Mouse (Mus musculus): ENCODE data around the gene Pik3r3. TPM values are rescaled to one million over a fixed set of nuclear protein-coding genes. Genes with fewer than 3 reads are reported as not detected.
A peak's percentile ranks its signal among the peaks of the same experiment; 100 is the strongest.

The Pik3r3 gene
- total and polyA plus RNA-seq, 3 experiments, result 9.3 to 11.6 (median 10.1) TPM

DNA sequence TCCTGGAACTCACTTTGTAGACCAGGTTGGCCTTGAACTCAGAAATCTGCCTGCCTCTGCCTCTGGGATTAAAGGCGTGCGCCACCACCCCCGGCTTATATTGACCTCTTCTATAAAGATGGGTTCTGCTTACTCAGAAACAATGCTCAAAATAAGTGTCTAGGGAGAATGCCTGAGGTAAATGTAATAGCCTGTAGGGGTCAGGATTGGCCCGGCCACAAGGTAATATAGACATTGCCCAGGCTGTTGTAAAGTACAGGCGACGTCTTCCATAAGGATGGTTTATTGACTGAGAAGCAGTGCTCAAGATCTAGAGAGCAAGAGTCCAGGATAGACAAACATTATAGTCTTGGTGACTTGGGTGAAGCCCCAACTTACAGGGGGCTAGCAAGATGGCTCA is 46.8 kb downstream of the Pik3r3 start:
- Histone ChIP-seq H3K36me3 (ENCODE audit: control insufficient read depth, insufficient read depth, low read length) (no peaks in the 10 kb centered on the region), H3K27me3 (ENCODE audit: control insufficient read depth, insufficient read depth, low read length) (no peaks in the 10 kb centered on the region), H3K4me3 (no peak overlapping the region), H3K4me1 (ENCODE audit: control insufficient read depth, insufficient read depth, low read length) (no peaks in the 10 kb centered on the region), H3K27ac (no peak overlapping the region), H3K79me2 (replicated peaks; ENCODE audit: control insufficient read depth, insufficient read depth, low read length) (no peaks in the 10 kb centered on the region), H3K9ac (ENCODE audit: low read depth, low read length) (no peak overlapping the region)
- 95% methylated on average over 6 of the region's 6 CpGs for WGBS
- intact Hi-C loops (cut with DNase I), result no loop called here
- TF ChIP-seq CTCF (IDR thresholded peaks at IDR 0.05), result no peak
- TF ChIP-seq POLR2A (IDR thresholded peaks at IDR 0.05; ENCODE audit: insufficient read depth, low read depth, low read length), result no peak
- no peak for TF ChIP-seq EP300 (IDR thresholded peaks at IDR 0.05; ENCODE audit: insufficient read depth, low read depth, low read length)
- no peak for DNase-seq

DNA sequence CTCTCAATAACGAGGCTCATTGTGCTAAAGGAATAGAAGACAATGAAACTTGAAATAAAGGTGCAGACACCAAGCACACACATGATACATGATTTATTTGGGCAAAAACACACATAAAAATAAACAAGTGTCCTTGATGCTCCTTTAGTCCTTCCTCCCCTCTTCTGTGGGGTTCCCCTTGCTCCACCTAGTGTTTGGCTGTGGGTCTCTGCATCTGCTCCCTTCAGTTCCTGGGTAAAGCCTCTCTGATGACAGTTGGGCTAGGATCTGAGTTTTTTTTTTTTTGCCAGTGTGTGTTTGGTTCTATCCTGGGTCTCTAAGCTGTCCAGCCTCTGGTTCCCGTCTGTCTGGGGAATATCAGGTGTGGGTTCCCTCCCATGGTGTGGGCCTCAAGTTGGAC is 60.8 kb downstream of the Pik3r3 start:
- H3K27me3 ChIP-seq (ENCODE audit: control insufficient read depth, insufficient read depth, low read length), result no peaks in the 10 kb centered on the region
- 85% methylated on average over 2 of the region's 2 CpGs for WGBS
- H3K4me3 ChIP-seq, result no peak overlapping the region
- H3K36me3 ChIP-seq (ENCODE audit: control insufficient read depth, insufficient read depth, low read length), result no peaks in the 10 kb centered on the region; the same call in 1 of the 2 replicates
- H3K4me1 ChIP-seq (ENCODE audit: control insufficient read depth, insufficient read depth, low read length), result no peaks in the 10 kb centered on the region
- intact Hi-C loops (cut with DNase I), result loop anchor here (1.0 kb wide), 1 partner anchor 113 kb away; no protein-coding TSS in a partner anchor
- no peak for DNase-seq
- TF ChIP-seq CTCF (IDR thresholded peaks at IDR 0.05) (peak; percentile 64), EP300 (IDR thresholded peaks at IDR 0.05; ENCODE audit: insufficient read depth, low read depth, low read length) (no peak), POLR2A (IDR thresholded peaks at IDR 0.05; ENCODE audit: insufficient read depth, low read depth, low read length) (no peak)
- no peak overlapping the region for H3K27ac ChIP-seq
- no peak overlapping the region for H3K9ac ChIP-seq (ENCODE audit: low read depth, low read length)
- H3K79me2 ChIP-seq (replicated peaks; ENCODE audit: control insufficient read depth, insufficient read depth, low read length), result no peaks in the 10 kb centered on the region

DNA sequence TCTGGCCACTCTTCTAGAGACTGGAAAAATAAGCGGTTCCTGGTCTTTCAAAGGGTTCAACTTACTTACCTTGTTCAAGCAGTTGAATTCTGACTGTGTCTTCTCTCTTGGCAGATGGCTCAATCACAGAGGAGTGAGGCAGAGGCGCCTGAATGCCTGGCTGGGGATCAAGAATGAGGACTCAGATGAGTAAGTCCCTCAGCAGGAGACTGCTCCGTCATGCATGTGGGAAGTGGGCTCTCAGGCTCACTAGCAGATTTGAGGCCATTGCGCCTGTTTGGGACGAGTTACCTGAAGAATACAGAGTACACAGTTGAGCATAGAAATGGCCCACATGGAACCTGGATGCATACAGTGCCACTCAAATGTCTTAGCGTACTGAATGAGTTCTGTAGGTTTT is 70.1 kb downstream of the Pik3r3 start:
- intact Hi-C loops (cut with DNase I), result no loop called here
- Histone ChIP-seq H3K4me1 (ENCODE audit: control insufficient read depth, insufficient read depth, low read length) (no peaks in the 10 kb centered on the region), H3K4me3 (no peak overlapping the region), H3K27me3 (ENCODE audit: control insufficient read depth, insufficient read depth, low read length) (no peaks in the 10 kb centered on the region), H3K27ac (no peak overlapping the region), H3K9ac (ENCODE audit: low read depth, low read length) (no peak overlapping the region), H3K36me3 (ENCODE audit: control insufficient read depth, insufficient read depth, low read length) (no peaks in the 10 kb centered on the region), H3K79me2 (replicated peaks; ENCODE audit: control insufficient read depth, insufficient read depth, low read length) (no peaks in the 10 kb centered on the region)
- TF ChIP-seq EP300 (IDR thresholded peaks at IDR 0.05; ENCODE audit: insufficient read depth, low read depth, low read length), result no peak
- no peak for TF ChIP-seq CTCF (IDR thresholded peaks at IDR 0.05)
- no peak for TF ChIP-seq POLR2A (IDR thresholded peaks at IDR 0.05; ENCODE audit: insufficient read depth, low read depth, low read length)
- WGBS, result 89% methylated on average over 6 of the region's 6 CpGs
- DNase-seq, result no peak

DNA sequence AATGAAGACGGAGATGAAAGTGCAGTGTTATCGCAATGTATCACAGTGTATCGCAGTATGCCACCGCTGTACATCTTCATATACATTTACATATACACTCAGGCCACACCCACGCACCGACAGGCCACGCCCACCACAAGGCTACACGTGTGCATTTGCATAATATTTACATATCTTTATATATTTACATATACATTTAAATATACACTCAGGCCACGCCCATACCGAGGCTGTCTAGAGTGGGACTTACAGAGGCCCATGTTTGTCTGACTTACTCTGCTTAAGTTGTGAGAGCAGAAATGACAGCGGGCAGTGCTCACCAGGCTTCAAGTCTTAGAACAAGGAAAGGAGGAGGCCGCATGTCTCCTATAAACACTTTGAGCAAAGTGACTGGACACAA is 71.9 kb downstream of the Pik3r3 start:
- H3K27me3 ChIP-seq (ENCODE audit: control insufficient read depth, insufficient read depth, low read length), result no peaks in the 10 kb centered on the region
- no peaks in the 10 kb centered on the region for H3K36me3 ChIP-seq (ENCODE audit: control insufficient read depth, insufficient read depth, low read length)
- H3K9ac ChIP-seq (ENCODE audit: low read depth, low read length), result no peak overlapping the region
- no peaks in the 10 kb centered on the region for H3K4me1 ChIP-seq (ENCODE audit: control insufficient read depth, insufficient read depth, low read length)
- DNase-seq, result no peak
- no peak overlapping the region for H3K4me3 ChIP-seq
- WGBS, result 82% methylated on average over 12 of the region's 12 CpGs
- TF ChIP-seq CTCF (IDR thresholded peaks at IDR 0.05) (no peak), POLR2A (IDR thresholded peaks at IDR 0.05; ENCODE audit: insufficient read depth, low read depth, low read length) (no peak), EP300 (IDR thresholded peaks at IDR 0.05; ENCODE audit: insufficient read depth, low read depth, low read length) (no peak)
- no peaks in the 10 kb centered on the region for H3K79me2 ChIP-seq (replicated peaks; ENCODE audit: control insufficient read depth, insufficient read depth, low read length)
- intact Hi-C loops (cut with DNase I), result no loop called here
- no peak overlapping the region for H3K27ac ChIP-seq

DNA sequence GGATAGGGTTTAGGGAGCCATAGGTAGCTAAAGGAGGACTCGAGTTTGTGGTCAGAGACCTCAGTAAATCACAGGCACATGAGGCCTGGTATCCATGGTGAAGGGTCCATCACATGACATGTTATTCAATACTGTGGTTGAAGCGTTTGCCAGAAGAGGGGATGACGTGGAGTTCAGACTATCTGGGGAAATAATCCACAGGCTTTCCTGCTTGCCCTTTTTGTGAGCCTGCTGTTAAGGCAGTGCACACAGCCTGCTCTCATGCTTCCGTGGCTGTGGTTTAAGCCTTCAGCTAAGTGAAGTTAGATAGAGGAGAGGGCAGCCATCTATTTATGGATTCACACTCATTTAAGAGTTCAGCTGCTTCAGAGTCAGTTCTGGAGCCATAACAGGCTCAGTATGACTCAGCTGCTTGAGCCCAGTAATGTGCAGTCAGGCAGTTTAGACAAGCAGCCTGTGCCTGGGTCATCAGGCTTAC is 79.5 kb downstream of the Pik3r3 start:
- no peak for TF ChIP-seq POLR2A (IDR thresholded peaks at IDR 0.05; ENCODE audit: insufficient read depth, low read depth, low read length)
- TF ChIP-seq EP300 (IDR thresholded peaks at IDR 0.05; ENCODE audit: insufficient read depth, low read depth, low read length), result no peak
- no peak for TF ChIP-seq CTCF (IDR thresholded peaks at IDR 0.05)
- Histone ChIP-seq H3K27me3 (ENCODE audit: control insufficient read depth, insufficient read depth, low read length) (no peaks in the 10 kb centered on the region), H3K9ac (ENCODE audit: low read depth, low read length) (no peak overlapping the region), H3K4me1 (ENCODE audit: control insufficient read depth, insufficient read depth, low read length) (peaks cover 2% of the 10 kb centered on the region), H3K36me3 (ENCODE audit: control insufficient read depth, insufficient read depth, low read length) (peaks cover 6% of the 10 kb centered on the region; the same call in 1 of the 2 replicates), H3K27ac (peak overlapping the region; percentile 60), H3K4me3 (no peak overlapping the region), H3K79me2 (replicated peaks; ENCODE audit: control insufficient read depth, insufficient read depth, low read length) (no peaks in the 10 kb centered on the region)
- WGBS, result 31% methylated on average over 4 of the region's 4 CpGs
- no peak for DNase-seq
- intact Hi-C loops (cut with DNase I), result no loop called here

DNA sequence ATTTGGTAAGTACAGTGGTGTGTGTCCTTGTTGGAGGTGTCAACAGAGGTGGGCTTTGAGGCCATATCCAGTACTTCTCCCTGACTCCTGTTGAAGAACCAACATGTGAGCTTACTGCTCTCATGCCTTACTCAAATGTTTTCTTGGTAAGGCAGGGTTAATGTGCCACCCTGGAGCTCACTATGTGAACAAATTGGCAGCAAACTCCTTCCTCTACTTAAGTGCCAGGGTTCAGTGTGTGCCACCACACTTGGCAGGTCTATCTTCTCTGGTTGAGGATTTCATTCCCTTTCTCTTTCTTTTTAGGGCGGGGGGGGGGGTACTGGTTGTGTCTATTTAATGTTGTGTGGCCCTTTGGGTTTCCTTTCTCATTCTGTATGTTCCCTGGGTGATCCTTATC is 83.1 kb downstream of the Pik3r3 start:
- no peak for TF ChIP-seq CTCF (IDR thresholded peaks at IDR 0.05)
- TF ChIP-seq EP300 (IDR thresholded peaks at IDR 0.05; ENCODE audit: insufficient read depth, low read depth, low read length), result no peak
- TF ChIP-seq POLR2A (IDR thresholded peaks at IDR 0.05; ENCODE audit: insufficient read depth, low read depth, low read length), result no peak
- 6% methylated on average over 1 of the region's 1 CpGs for WGBS
- Histone ChIP-seq H3K27me3 (ENCODE audit: control insufficient read depth, insufficient read depth, low read length) (no peaks in the 10 kb centered on the region), H3K9ac (ENCODE audit: low read depth, low read length) (no peak overlapping the region), H3K4me3 (no peak overlapping the region), H3K4me1 (ENCODE audit: control insufficient read depth, insufficient read depth, low read length) (peaks cover 2% of the 10 kb centered on the region), H3K36me3 (ENCODE audit: control insufficient read depth, insufficient read depth, low read length) (peaks cover 6% of the 10 kb centered on the region; the same call in 1 of the 2 replicates), H3K27ac (no peak overlapping the region), H3K79me2 (replicated peaks; ENCODE audit: control insufficient read depth, insufficient read depth, low read length) (no peaks in the 10 kb centered on the region)
- no peak for DNase-seq
- intact Hi-C loops (cut with DNase I), result no loop called here

Measured in heart, adult 2 months (tissue).